Mouse (Mus musculus): ENCODE data around the gene Rnf222. TPM values are rescaled to one million over a fixed set of nuclear protein-coding genes. Genes with fewer than 3 reads are reported as not detected.

The Rnf222 gene
- polyA plus RNA-seq, 1 experiment from 2014 or later: 0.08 TPM

GRCm38 (mm10) chr11:68857329-68857728 is 31.0 kb upstream of the Rnf222 start:
- H3K4me3 ChIP-seq (ENCODE audit: low read depth, low read length): no peak overlapping the region

GRCm38 (mm10) chr11:68859943-68860593 is 28.3 kb upstream of the Rnf222 start:
- 83% methylated on average over 8 of the region's 8 CpGs for WGBS
- no peak overlapping the region for H3K4me3 ChIP-seq (ENCODE audit: low read depth, low read length)
- no peak overlapping the region for H3K4me2 ChIP-seq (ENCODE audit: low read depth)
- no peak for DNase-seq (ENCODE audit: low spot score)
- H3K27me3 ChIP-seq (ENCODE audit: control insufficient read depth, insufficient read depth, low read length): no peaks in the 10 kb centered on the region
- no peaks in the 10 kb centered on the region for H3K9me3 ChIP-seq (ENCODE audit: control insufficient read depth, low read length)
- no peaks in the 10 kb centered on the region for H3K4me1 ChIP-seq (ENCODE audit: control insufficient read depth, insufficient read depth, low read length)
- H3K9ac ChIP-seq (ENCODE audit: low read length): no peak overlapping the region
- no peaks in the 10 kb centered on the region for H3K36me3 ChIP-seq (ENCODE audit: control insufficient read depth, insufficient read depth, low read length)
- no peak overlapping the region for H3K27ac ChIP-seq (ENCODE audit: low read depth, low read length)
- no peak for ATAC-seq (ENCODE audit: insufficient read depth, low FRiP score, low TSS enrichment)

More at GRCm38 (mm10) chr11:68857329-68857728, 31.0 kb upstream of the Rnf222 start:
- ATAC-seq (ENCODE audit: insufficient read depth, low FRiP score, low TSS enrichment): no peak
- H3K9me3 ChIP-seq (ENCODE audit: control insufficient read depth, low read length): no peaks in the 10 kb centered on the region
- no peaks in the 10 kb centered on the region for H3K27me3 ChIP-seq (ENCODE audit: control insufficient read depth, insufficient read depth, low read length)
- no peak overlapping the region for H3K27ac ChIP-seq (ENCODE audit: low read depth, low read length)
- H3K9ac ChIP-seq (ENCODE audit: low read length): no peak overlapping the region
- no peak overlapping the region for H3K4me2 ChIP-seq (ENCODE audit: low read depth)
- DNase-seq (ENCODE audit: low spot score): no peak
- H3K4me1 ChIP-seq (ENCODE audit: control insufficient read depth, insufficient read depth, low read length): peaks cover 5% of the 10 kb centered on the region
- H3K36me3 ChIP-seq (ENCODE audit: control insufficient read depth, insufficient read depth, low read length): no peaks in the 10 kb centered on the region
- 90% methylated on average over 3 of the region's 3 CpGs for WGBS

- Histone ChIP-seq H3K4me1 (ENCODE audit: control insufficient read depth, insufficient read depth, low read length) (no peaks in the 10 kb centered on the region), H3K27ac (ENCODE audit: low read depth, low read length) (no peak overlapping the region), H3K4me3 (ENCODE audit: low read depth, low read length) (no peak overlapping the region), H3K9ac (ENCODE audit: low read length) (no peak overlapping the region), H3K27me3 (ENCODE audit: control insufficient read depth, insufficient read depth, low read length) (no peaks in the 10 kb centered on the region), H3K9me3 (ENCODE audit: control insufficient read depth, low read length) (no peaks in the 10 kb centered on the region), H3K4me2 (ENCODE audit: low read depth) (no peak overlapping the region), H3K36me3 (ENCODE audit: control insufficient read depth, insufficient read depth, low read length) (no peaks in the 10 kb centered on the region)
- DNase-seq (ENCODE audit: low spot score): no peak
- 83% methylated on average over 2 of the region's 2 CpGs for WGBS
- ATAC-seq (ENCODE audit: insufficient read depth, low FRiP score, low TSS enrichment): no peak
Observed at GRCm38 (mm10) chr11:68862260-68862659, 26.1 kb upstream of the Rnf222 start.

GRCm38 (mm10) chr11:68863631-68864091 is 24.7 kb upstream of the Rnf222 start:
- H3K4me3 ChIP-seq (ENCODE audit: low read depth, low read length): no peak overlapping the region
- DNase-seq (ENCODE audit: low spot score) (no peak), ATAC-seq (ENCODE audit: insufficient read depth, low FRiP score, low TSS enrichment) (no peak)
- 79% methylated on average over 4 of the region's 4 CpGs for WGBS
- no peaks in the 10 kb centered on the region for H3K27me3 ChIP-seq (ENCODE audit: control insufficient read depth, insufficient read depth, low read length)
- no peaks in the 10 kb centered on the region for H3K4me1 ChIP-seq (ENCODE audit: control insufficient read depth, insufficient read depth, low read length)
- H3K36me3 ChIP-seq (ENCODE audit: control insufficient read depth, insufficient read depth, low read length): no peaks in the 10 kb centered on the region
- no peaks in the 10 kb centered on the region for H3K9me3 ChIP-seq (ENCODE audit: control insufficient read depth, low read length)
- H3K9ac ChIP-seq (ENCODE audit: low read length): no peak overlapping the region
- no peak overlapping the region for H3K27ac ChIP-seq (ENCODE audit: low read depth, low read length)
- no peak overlapping the region for H3K4me2 ChIP-seq (ENCODE audit: low read depth)

- DNase-seq (ENCODE audit: low spot score) (no peak), ATAC-seq (ENCODE audit: insufficient read depth, low FRiP score, low TSS enrichment) (no peak)
- Histone ChIP-seq H3K9me3 (ENCODE audit: control insufficient read depth, low read length) (no peaks in the 10 kb centered on the region), H3K36me3 (ENCODE audit: control insufficient read depth, insufficient read depth, low read length) (no peaks in the 10 kb centered on the region), H3K4me1 (ENCODE audit: control insufficient read depth, insufficient read depth, low read length) (no peaks in the 10 kb centered on the region), H3K27me3 (ENCODE audit: control insufficient read depth, insufficient read depth, low read length) (no peaks in the 10 kb centered on the region), H3K4me3 (ENCODE audit: low read depth, low read length) (no peak overlapping the region), H3K4me2 (ENCODE audit: low read depth) (no peak overlapping the region), H3K27ac (ENCODE audit: low read depth, low read length) (no peak overlapping the region), H3K9ac (ENCODE audit: low read length) (no peak overlapping the region)
- WGBS: 74% methylated on average over 9 of the region's 9 CpGs
Observed at GRCm38 (mm10) chr11:68864544-68865189, 23.7 kb upstream of the Rnf222 start.

- Histone ChIP-seq H3K27ac (ENCODE audit: low read depth, low read length) (no peak overlapping the region), H3K9me3 (ENCODE audit: control insufficient read depth, low read length) (no peaks in the 10 kb centered on the region), H3K36me3 (ENCODE audit: control insufficient read depth, insufficient read depth, low read length) (no peaks in the 10 kb centered on the region), H3K27me3 (ENCODE audit: control insufficient read depth, insufficient read depth, low read length) (no peaks in the 10 kb centered on the region), H3K4me2 (ENCODE audit: low read depth) (no peak overlapping the region), H3K4me1 (ENCODE audit: control insufficient read depth, insufficient read depth, low read length) (no peaks in the 10 kb centered on the region), H3K9ac (ENCODE audit: low read length) (no peak overlapping the region), H3K4me3 (ENCODE audit: low read depth, low read length) (no peak overlapping the region)
- no peak for DNase-seq (ENCODE audit: low spot score)
- WGBS: 93% methylated on average over 9 of the region's 9 CpGs
- ATAC-seq (ENCODE audit: insufficient read depth, low FRiP score, low TSS enrichment): no peak
Observed at GRCm38 (mm10) chr11:68871277-68871676, 17.1 kb upstream of the Rnf222 start.

- 39% methylated on average over 6 of the region's 6 CpGs for WGBS
- Histone ChIP-seq H3K9me3 (ENCODE audit: control insufficient read depth, low read length) (no peaks in the 10 kb centered on the region), H3K4me3 (ENCODE audit: low read depth, low read length) (no peak within 1 kb of the TSS), H3K27me3 (ENCODE audit: control insufficient read depth, insufficient read depth, low read length) (no peaks in the 10 kb centered on the region), H3K4me2 (ENCODE audit: low read depth) (no peak within 1 kb of the TSS), H3K27ac (ENCODE audit: low read depth, low read length) (no peak within 1 kb of the TSS), H3K36me3 (ENCODE audit: control insufficient read depth, insufficient read depth, low read length) (no peaks in the 10 kb centered on the region), H3K9ac (ENCODE audit: low read length) (no peak within 1 kb of the TSS), H3K4me1 (ENCODE audit: control insufficient read depth, insufficient read depth, low read length) (no peaks in the 10 kb centered on the region)
- ATAC-seq (ENCODE audit: insufficient read depth, low FRiP score, low TSS enrichment) (no peak), DNase-seq (ENCODE audit: low spot score) (no peak)
Observed at GRCm38 (mm10) chr11:68871748-68872147, 16.6 kb upstream of the Rnf222 start, which contains the start of gene Ndel1. Gene Ndel1 (minus strand): TSS chr11:68871858.

GRCm38 (mm10) chr11:68874841-68875240 is 13.5 kb upstream of the Rnf222 start:
- H3K9ac ChIP-seq (ENCODE audit: low read length): no peak overlapping the region
- no peak overlapping the region for H3K27ac ChIP-seq (ENCODE audit: low read depth, low read length)
- DNase-seq (ENCODE audit: low spot score): peak; percentile 69
- no peak overlapping the region for H3K4me3 ChIP-seq (ENCODE audit: low read depth, low read length)
- no peaks in the 10 kb centered on the region for H3K4me1 ChIP-seq (ENCODE audit: control insufficient read depth, insufficient read depth, low read length)
- H3K36me3 ChIP-seq (ENCODE audit: control insufficient read depth, insufficient read depth, low read length): no peaks in the 10 kb centered on the region
- H3K9me3 ChIP-seq (ENCODE audit: control insufficient read depth, low read length): no peaks in the 10 kb centered on the region
- no peak for ATAC-seq (ENCODE audit: insufficient read depth, low FRiP score, low TSS enrichment)
- 2% methylated on average over 2 of the region's 2 CpGs for WGBS
- H3K27me3 ChIP-seq (ENCODE audit: control insufficient read depth, insufficient read depth, low read length): no peaks in the 10 kb centered on the region
- no peak overlapping the region for H3K4me2 ChIP-seq (ENCODE audit: low read depth)

- Histone ChIP-seq H3K36me3 (ENCODE audit: control insufficient read depth, insufficient read depth, low read length) (no peaks in the 10 kb centered on the region), H3K4me3 (ENCODE audit: low read depth, low read length) (no peak overlapping the region), H3K9ac (ENCODE audit: low read length) (no peak overlapping the region), H3K4me1 (ENCODE audit: control insufficient read depth, insufficient read depth, low read length) (no peaks in the 10 kb centered on the region), H3K27ac (ENCODE audit: low read depth, low read length) (no peak overlapping the region), H3K9me3 (ENCODE audit: control insufficient read depth, low read length) (no peaks in the 10 kb centered on the region), H3K27me3 (ENCODE audit: control insufficient read depth, insufficient read depth, low read length) (no peaks in the 10 kb centered on the region), H3K4me2 (ENCODE audit: low read depth) (no peak overlapping the region)
- ATAC-seq (ENCODE audit: insufficient read depth, low FRiP score, low TSS enrichment) (no peak), DNase-seq (ENCODE audit: low spot score) (no peak)
- 86% methylated on average over 5 of the region's 5 CpGs for WGBS
Observed at GRCm38 (mm10) chr11:68878811-68879210, 9.5 kb upstream of the Rnf222 start.
